In the genomic region with DNA sequence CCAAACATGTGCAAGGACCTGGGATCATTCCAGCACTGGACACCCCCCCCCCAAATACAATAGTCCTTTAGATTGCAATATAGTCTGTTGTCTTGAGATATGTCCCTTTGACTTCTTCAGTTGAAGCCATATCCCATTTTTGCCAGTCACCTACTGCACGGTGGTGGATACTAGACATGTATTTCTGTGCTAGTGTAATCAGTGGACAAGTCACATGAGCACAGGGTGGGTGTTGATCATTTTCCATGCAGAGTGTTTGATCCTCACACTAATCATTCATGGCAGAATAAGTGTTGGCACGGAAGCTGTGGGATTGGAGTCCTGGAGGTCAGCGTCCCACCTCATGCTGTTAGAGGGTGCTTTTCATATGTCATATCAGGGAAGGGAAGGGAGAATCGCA, we compare ENCODE assay signal across 30 mouse cellular contexts. TPM values are rescaled to one million over a fixed set of nuclear protein-coding genes. Genes with fewer than 3 reads are reported as not detected.
DNase-seq lines count a peak whose midpoint lies in the region; ATAC-seq lines count a peak whose summit lies in the region.
"Had no signal": no experiment of that assay in that cellular context is flagged by ENCODE, and none has a peak within 500 bp of the region (broad histone marks: within the 10 kb centered on the region; RNA-seq: fewer than 3 reads in every experiment).

No protein-coding gene starts in this region.

- no peaks in the 10 kb centered on the region for H3K9me3 ChIP-seq in heart, embryonic 13.5 days
- no peaks in the 10 kb centered on the region for H3K9me3 ChIP-seq in heart, embryonic 10.5 days
- H3K9me3 ChIP-seq in midbrain, embryonic 11.5 days (ENCODE audit: control insufficient read depth, low read length), result no peaks in the 10 kb centered on the region
- no peaks in the 10 kb centered on the region for H3K9me3 ChIP-seq in midbrain, embryonic 10.5 days (replicated peaks)
- H3K9me3 ChIP-seq in hindbrain, embryonic 12.5 days (replicated peaks), result 0 out of 2 replicates have a peak, but pooled peaks cover 2% of the 10 kb centered on the region
- no peaks in the 10 kb centered on the region for H3K9me3 ChIP-seq in hindbrain, embryonic 13.5 days
- H3K9me3 ChIP-seq: limb, embryonic 12.5 days; liver, embryonic 15.5 days; neural tube, embryonic 13.5 days; stomach, embryonic 15.5 days had no signal

- H3K36me3 ChIP-seq in heart, embryonic 13.5 days, result no peaks in the 10 kb centered on the region
- no peaks in the 10 kb centered on the region for H3K36me3 ChIP-seq in heart, embryonic 10.5 days
- no peaks in the 10 kb centered on the region for H3K36me3 ChIP-seq in midbrain, embryonic 11.5 days (ENCODE audit: control insufficient read depth, insufficient read depth, low read length)
- H3K36me3 ChIP-seq in midbrain, embryonic 10.5 days, result no peaks in the 10 kb centered on the region
- no peaks in the 10 kb centered on the region for H3K36me3 ChIP-seq in hindbrain, embryonic 12.5 days
- H3K36me3 ChIP-seq in hindbrain, embryonic 13.5 days, result no peaks in the 10 kb centered on the region
- H3K36me3 ChIP-seq: limb, embryonic 12.5 days; liver, embryonic 15.5 days; neural tube, embryonic 13.5 days; stomach, embryonic 15.5 days had no signal

- peaks cover 10% of the 10 kb centered on the region for H3K4me1 ChIP-seq in heart, embryonic 13.5 days
- peaks cover 8% of the 10 kb centered on the region for H3K4me1 ChIP-seq in heart, embryonic 10.5 days
- no peaks in the 10 kb centered on the region for H3K4me1 ChIP-seq in midbrain, embryonic 11.5 days (ENCODE audit: control insufficient read depth, insufficient read depth, low read length)
- H3K4me1 ChIP-seq in midbrain, embryonic 10.5 days, result no peaks in the 10 kb centered on the region
- H3K4me1 ChIP-seq in hindbrain, embryonic 12.5 days, result no peaks in the 10 kb centered on the region
- H3K4me1 ChIP-seq in hindbrain, embryonic 13.5 days (replicated peaks), result no peaks in the 10 kb centered on the region
- H3K4me1 ChIP-seq: limb, embryonic 12.5 days; neural tube, embryonic 13.5 days; stomach, embryonic 15.5 days had no signal

- intact Hi-C loops in left cerebral cortex, postnatal 36 days (cut with DNase I), result loop anchor here (2.0 to 10.0 kb wide), 4 partner anchors 171 to 521 kb away; partner anchors contain the start of gene Uhrf2

- H3K4me3 ChIP-seq in heart, embryonic 13.5 days, result no peak overlapping the region
- H3K4me3 ChIP-seq in heart, embryonic 10.5 days, result no peak overlapping the region
- H3K4me3 ChIP-seq in midbrain, embryonic 11.5 days (ENCODE audit: low read depth, low read length), result no peak overlapping the region
- H3K4me3 ChIP-seq in midbrain, embryonic 10.5 days, result no peak overlapping the region
- H3K4me3 ChIP-seq in hindbrain, embryonic 12.5 days, result no peak overlapping the region
- no peak overlapping the region for H3K4me3 ChIP-seq in hindbrain, embryonic 13.5 days
- H3K4me3 ChIP-seq: erythroblast, embryonic 14.5 days; limb, embryonic 12.5 days; liver, embryonic 15.5 days; neural tube, embryonic 13.5 days; stomach, embryonic 15.5 days had no signal

- H3K4me2 ChIP-seq in heart, embryonic 13.5 days, result no peak overlapping the region
- H3K4me2 ChIP-seq in midbrain, embryonic 11.5 days, result no peak overlapping the region
- H3K4me2 ChIP-seq in hindbrain, embryonic 12.5 days (replicated peaks), result no peak overlapping the region
- H3K4me2 ChIP-seq in hindbrain, embryonic 13.5 days, result no peak overlapping the region
- H3K4me2 ChIP-seq: heart, embryonic 11.5 days; limb, embryonic 12.5 days; liver, embryonic 15.5 days; lung, embryonic 14.5 days; neural tube, embryonic 13.5 days; stomach, embryonic 15.5 days had no signal

- H3K27ac ChIP-seq in heart, embryonic 13.5 days (replicated peaks), result no peak overlapping the region
- no peak overlapping the region for H3K27ac ChIP-seq in heart, embryonic 10.5 days
- H3K27ac ChIP-seq in midbrain, embryonic 11.5 days (ENCODE audit: low read depth, low read length), result no peak overlapping the region
- no peak overlapping the region for H3K27ac ChIP-seq in midbrain, embryonic 10.5 days (replicated peaks)
- no peak overlapping the region for H3K27ac ChIP-seq in hindbrain, embryonic 12.5 days
- H3K27ac ChIP-seq in hindbrain, embryonic 13.5 days, result no peak overlapping the region
- H3K27ac ChIP-seq: limb, embryonic 12.5 days; liver, embryonic 15.5 days; neural tube, embryonic 13.5 days; stomach, embryonic 15.5 days had no signal

- H3K27me3 ChIP-seq in heart, embryonic 13.5 days (replicated peaks), result no peaks in the 10 kb centered on the region
- no peaks in the 10 kb centered on the region for H3K27me3 ChIP-seq in heart, embryonic 10.5 days (ENCODE audit: insufficient read depth, poor library complexity, severe bottlenecking)
- no peaks in the 10 kb centered on the region for H3K27me3 ChIP-seq in midbrain, embryonic 11.5 days (ENCODE audit: control insufficient read depth, insufficient read depth, low read length)
- H3K27me3 ChIP-seq in midbrain, embryonic 10.5 days (ENCODE audit: low read depth, poor library complexity, severe bottlenecking), result no peaks in the 10 kb centered on the region
- H3K27me3 ChIP-seq in hindbrain, embryonic 12.5 days, result no peaks in the 10 kb centered on the region
- no peaks in the 10 kb centered on the region for H3K27me3 ChIP-seq in hindbrain, embryonic 13.5 days
- H3K27me3 ChIP-seq: limb, embryonic 12.5 days; liver, embryonic 15.5 days; neural tube, embryonic 13.5 days; stomach, embryonic 15.5 days had no signal

- DNase-seq in heart, embryonic 10.5 days (ENCODE audit: low spot score), result no peak
- no peak for DNase-seq in midbrain, embryonic 11.5 days (ENCODE audit: low spot score, missing footprints)
- DNase-seq in midbrain, embryonic 10.5 days (ENCODE audit: low spot score), result no peak
- no peak for DNase-seq in left cerebral cortex, postnatal 36 days (ENCODE audit: low spot score in 2 of 2)
- DNase-seq in gastrocnemius, postnatal 25 days, result no peak
- DNase-seq: gastrocnemius, postnatal 14 days; heart, adult 11 months; kidney, adult 11 months had no signal

- WGBS in heart, embryonic 13.5 days, result 74% methylated on average over 4 of the region's 4 CpGs
- WGBS in heart, embryonic 10.5 days, result 81% methylated on average over 4 of the region's 4 CpGs
- 91% methylated on average over 4 of the region's 4 CpGs for WGBS in midbrain, embryonic 11.5 days
- 83% methylated on average over 4 of the region's 4 CpGs for WGBS in midbrain, embryonic 10.5 days
- 77% methylated on average over 4 of the region's 4 CpGs for WGBS in hindbrain, embryonic 12.5 days
- 78% methylated on average over 4 of the region's 4 CpGs for WGBS in hindbrain, embryonic 13.5 days

- 0 out of 2 replicates have a peak overlapping the region, but pooled peaks have one; percentile 10 for H3K9ac ChIP-seq in heart, embryonic 13.5 days
- H3K9ac ChIP-seq in midbrain, embryonic 11.5 days (ENCODE audit: low read length), result no peak overlapping the region
- no peak overlapping the region for H3K9ac ChIP-seq in hindbrain, embryonic 12.5 days
- H3K9ac ChIP-seq in hindbrain, embryonic 13.5 days, result 0 out of 2 replicates have a peak overlapping the region, but pooled peaks have one; percentile 25
- H3K9ac ChIP-seq: limb, embryonic 12.5 days; liver, embryonic 15.5 days; lung, embryonic 14.5 days; neural tube, embryonic 13.5 days; stomach, embryonic 15.5 days had no signal

- no peak for ATAC-seq in heart, embryonic 13.5 days (ENCODE audit: extremely low read depth, insufficient number of reproducible peaks, low FRiP score, low TSS enrichment)
- ATAC-seq in midbrain, embryonic 11.5 days (ENCODE audit: low FRiP score), result peak; percentile 48; the same call in 1 of the 2 replicates
- peak; percentile 26; the same call in 1 of the 2 replicates for ATAC-seq in hindbrain, embryonic 12.5 days (ENCODE audit: low FRiP score)
- peak; percentile 17; the same call in 1 of the 2 replicates for ATAC-seq in hindbrain, embryonic 13.5 days (ENCODE audit: low FRiP score)
- ATAC-seq: activated CD4-positive, CD25-positive, alpha-beta regulatory T cell, adult 4 months; inflammation-experienced regulatory T-cells, adult 6 months had no signal

RNA-seq across cellular contexts. Expression of gene Mbl2, which starts 26.9 kb away (rescaled TPM):
- not detected in 2 replicates for polyA plus RNA-seq in heart, embryonic 13.5 days (2015; fragmentation: Nextera tagmentation; extraction: Ambion mirVana)
- polyA plus RNA-seq in heart, embryonic 10.5 days (2016; fragmentation: Nextera tagmentation; extraction: Ambion mirVana), result 0.13 and 0.14 TPM in 2 replicates
- polyA plus RNA-seq in midbrain, embryonic 11.5 days (2014; fragmentation: Nextera tagmentation; extraction: Ambion mirVana), result not detected in 2 replicates
- not detected in 2 replicates for polyA plus RNA-seq in midbrain, embryonic 10.5 days (2016; fragmentation: Nextera tagmentation; extraction: Ambion mirVana)
- not detected in 2 replicates for polyA plus RNA-seq in hindbrain, embryonic 12.5 days (2016; fragmentation: Nextera tagmentation; extraction: Ambion mirVana)
- 0.16 TPM in 1 of 2 replicates, not detected in the other for polyA plus RNA-seq in hindbrain, embryonic 13.5 days (2015; fragmentation: Nextera tagmentation; extraction: Ambion mirVana)
- total RNA-seq in left cerebral cortex, postnatal 36 days (2021), result not detected
- not detected for total RNA-seq in gastrocnemius, postnatal 25 days (2021)
- total RNA-seq: adrenal gland, postnatal 36 days; gastrocnemius, postnatal 14 days; heart, postnatal 4 days; layer of hippocampus, adult 18-20 months; left cerebral cortex, adult 18-20 months; left cerebral cortex, postnatal 14 days had no signal
- polyA plus RNA-seq: activated CD4-positive, CD25-positive, alpha-beta regulatory T cell, adult 4 months; adrenal gland, adult 2 months; brain, embryonic 14.5 days; cortical plate, adult 2 months; embryonic facial prominence, embryonic 14.5 days; heart, embryonic 11.5 days; heart, postnatal 0 days; inflammation-experienced regulatory T-cells, adult 6 months; limb, embryonic 12.5 days; lung, embryonic 14.5 days; neural tube, embryonic 13.5 days; stomach, embryonic 15.5 days had no signal

RNA-seq across cellular contexts. Expression of gene Gldc, which starts 30.6 kb away (rescaled TPM):
- 1.4 and 2.8 TPM in 2 replicates for polyA plus RNA-seq in heart, embryonic 13.5 days (2015; fragmentation: Nextera tagmentation; extraction: Ambion mirVana)
- polyA plus RNA-seq in heart, embryonic 10.5 days (2016; fragmentation: Nextera tagmentation; extraction: Ambion mirVana), result 9.4 and 12.7 TPM in 2 replicates
- polyA plus RNA-seq in midbrain, embryonic 11.5 days (2014; fragmentation: Nextera tagmentation; extraction: Ambion mirVana), result 18.2 and 20.3 TPM in 2 replicates
- polyA plus RNA-seq in midbrain, embryonic 10.5 days (2016; fragmentation: Nextera tagmentation; extraction: Ambion mirVana), result 24.7 and 26.0 TPM in 2 replicates
- 19.9 and 21.2 TPM in 2 replicates for polyA plus RNA-seq in hindbrain, embryonic 12.5 days (2016; fragmentation: Nextera tagmentation; extraction: Ambion mirVana)
- polyA plus RNA-seq in hindbrain, embryonic 13.5 days (2015; fragmentation: Nextera tagmentation; extraction: Ambion mirVana), result 8.6 and 9.1 TPM in 2 replicates
- total RNA-seq in left cerebral cortex, postnatal 36 days (2021), result 10 to 100 TPM; 22.3 to 23.1 TPM
- under 1 TPM in 1 of 2 experiments, not detected in 1; 0.11 TPM for total RNA-seq in gastrocnemius, postnatal 25 days (2021)

Comparison
In these comparisons a context has a peak if more than half of its experiments do, and no peak if none do; other contexts are left out.
1. H3K9ac ChIP-seq: peak in heart, embryonic 13.5 days (single experiment) and hindbrain, embryonic 13.5 days (single experiment); none in midbrain, embryonic 11.5 days (single experiment) and hindbrain, embryonic 12.5 days (single experiment).